In the genomic region with DNA sequence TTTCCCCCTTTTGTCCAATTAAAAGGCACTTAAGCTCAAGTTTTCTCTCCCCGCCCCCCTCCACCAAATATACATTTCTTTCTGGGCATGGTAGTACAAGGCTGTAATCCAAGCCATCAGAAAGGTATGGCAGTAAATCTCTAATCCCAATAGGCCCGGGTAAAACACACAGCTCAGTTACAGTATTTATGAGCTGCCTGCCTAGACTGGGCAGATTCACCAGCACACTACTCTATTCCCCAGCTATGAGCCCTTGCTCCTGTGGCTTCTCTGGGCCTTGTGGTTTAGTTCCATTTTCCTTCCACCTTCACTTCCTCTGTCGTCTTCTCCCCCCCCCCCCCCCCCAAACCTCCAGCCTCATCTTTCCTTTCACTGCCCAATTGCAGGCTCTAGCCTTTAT, we compare ENCODE assay signal across 12 mouse cellular contexts.
"Had no signal": no experiment of that assay in that cellular context is flagged by ENCODE, and none has a peak within 500 bp of the region (broad histone marks: within the 10 kb centered on the region; RNA-seq: fewer than 3 reads in every experiment).

No protein-coding gene starts in this region.

- H3K36me3 ChIP-seq: lung, embryonic 15.5 days had no signal

- H3K4me2 ChIP-seq: liver, embryonic 13.5 days; lung, embryonic 15.5 days; midbrain, embryonic 11.5 days had no signal

- H3K9ac ChIP-seq: liver, embryonic 13.5 days; liver, postnatal 0 days; lung, embryonic 15.5 days had no signal

- H3K9me3 ChIP-seq: liver, embryonic 13.5 days; lung, embryonic 15.5 days had no signal

- H3K27ac ChIP-seq: left cerebral cortex, adult 2 months; liver, embryonic 13.5 days; lung, embryonic 15.5 days; macrophage; stomach, postnatal 0 days had no signal

- H3K4me3 ChIP-seq: left cerebral cortex, adult 2 months; liver, embryonic 13.5 days; lung, embryonic 15.5 days had no signal

- H3K4me1 ChIP-seq: lung, embryonic 15.5 days had no signal

- H3K27me3 ChIP-seq: liver, embryonic 13.5 days; lung, embryonic 15.5 days had no signal

- ATAC-seq: liver, postnatal 0 days; midbrain, embryonic 16.5 days had no signal

- DNase-seq: kidney, postnatal 10 days; liver; liver, embryonic 13.5 days; liver, postnatal 0 days; lung, postnatal 14 days; thymus, postnatal 4 days had no signal
